Mouse (Mus musculus): ENCODE measurements at regions not wholly inside any gene's neighbourhood (a gene's known extent, or its start where the extent isn't known, plus 50 kb on each side); places are given as distances from the start of the nearest gene placed in this dataset.

GRCm38 (mm10) chr16:27878499-27878898 is 489.8 kb downstream of the Ccdc50 start:
- no peak overlapping the region for H3K4me3 ChIP-seq (ENCODE audit: low read length)
- no peak for ATAC-seq (ENCODE audit: low FRiP score, low TSS enrichment)
- WGBS: 54% methylated on average over 2 of the region's 2 CpGs

DNA sequence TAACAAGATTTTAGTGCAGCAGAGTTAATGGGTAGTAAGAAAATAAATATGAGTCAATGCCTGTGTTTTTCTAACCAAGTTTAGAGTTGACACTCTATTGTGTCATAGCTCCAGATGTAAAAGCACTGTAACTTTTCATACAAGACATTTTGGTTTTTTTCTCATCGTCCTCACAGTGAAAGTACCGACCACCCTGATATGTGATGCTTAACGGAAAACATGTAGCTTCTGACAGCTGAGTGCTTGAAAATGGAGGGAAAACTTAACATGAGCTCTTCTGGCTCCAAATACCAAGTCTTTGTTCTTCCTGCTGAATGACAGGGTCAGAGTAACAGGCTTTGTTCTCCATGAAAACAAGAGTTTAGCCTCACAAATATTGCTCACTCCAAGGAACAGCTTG is 490.3 kb downstream of the Ccdc50 start:
- H3K27ac ChIP-seq (ENCODE audit: low read length): no peak overlapping the region
- WGBS: 57% methylated on average over 3 of the region's 3 CpGs
- no peak overlapping the region for H3K4me3 ChIP-seq (ENCODE audit: low read length)
- H3K27me3 ChIP-seq (ENCODE audit: insufficient read depth, low read length): no peaks in the 10 kb centered on the region
- no peaks in the 10 kb centered on the region for H3K36me3 ChIP-seq (ENCODE audit: insufficient read depth, low read length)
- H3K4me1 ChIP-seq (ENCODE audit: insufficient read depth, low read length): no peaks in the 10 kb centered on the region
- no peak overlapping the region for H3K4me2 ChIP-seq (replicated peaks; ENCODE audit: low read depth, low read length)
- no peak for ATAC-seq (ENCODE audit: low FRiP score, low TSS enrichment)
- H3K9me3 ChIP-seq (ENCODE audit: low read length): no peaks in the 10 kb centered on the region
- no peak overlapping the region for H3K9ac ChIP-seq (replicated peaks; ENCODE audit: low read length)

More at GRCm38 (mm10) chr16:27878499-27878898, 489.8 kb downstream of the Ccdc50 start:
- no peaks in the 10 kb centered on the region for H3K36me3 ChIP-seq (ENCODE audit: insufficient read depth, low read length)
- no peaks in the 10 kb centered on the region for H3K9me3 ChIP-seq (ENCODE audit: low read length)
- no peaks in the 10 kb centered on the region for H3K27me3 ChIP-seq (ENCODE audit: insufficient read depth, low read length)
- no peak overlapping the region for H3K9ac ChIP-seq (replicated peaks; ENCODE audit: low read length)
- H3K27ac ChIP-seq (ENCODE audit: low read length): no peak overlapping the region
- no peak overlapping the region for H3K4me2 ChIP-seq (replicated peaks; ENCODE audit: low read depth, low read length)
- H3K4me1 ChIP-seq (ENCODE audit: insufficient read depth, low read length): no peaks in the 10 kb centered on the region

GRCm38 (mm10) chr16:27884363-27884762 is 495.7 kb downstream of the Ccdc50 start:
- no peaks in the 10 kb centered on the region for H3K9me3 ChIP-seq (ENCODE audit: low read length)
- no peak overlapping the region for H3K4me2 ChIP-seq (replicated peaks; ENCODE audit: low read depth, low read length)
- H3K36me3 ChIP-seq (ENCODE audit: insufficient read depth, low read length): no peaks in the 10 kb centered on the region
- H3K9ac ChIP-seq (replicated peaks; ENCODE audit: low read length): no peak overlapping the region
- no peak overlapping the region for H3K4me3 ChIP-seq (ENCODE audit: low read length)
- H3K27ac ChIP-seq (ENCODE audit: low read length): no peak overlapping the region
- WGBS: 39% methylated on average over 2 of the region's 2 CpGs
- ATAC-seq (ENCODE audit: low FRiP score, low TSS enrichment): no peak
- H3K27me3 ChIP-seq (ENCODE audit: insufficient read depth, low read length): no peaks in the 10 kb centered on the region
- no peaks in the 10 kb centered on the region for H3K4me1 ChIP-seq (ENCODE audit: insufficient read depth, low read length)

DNA sequence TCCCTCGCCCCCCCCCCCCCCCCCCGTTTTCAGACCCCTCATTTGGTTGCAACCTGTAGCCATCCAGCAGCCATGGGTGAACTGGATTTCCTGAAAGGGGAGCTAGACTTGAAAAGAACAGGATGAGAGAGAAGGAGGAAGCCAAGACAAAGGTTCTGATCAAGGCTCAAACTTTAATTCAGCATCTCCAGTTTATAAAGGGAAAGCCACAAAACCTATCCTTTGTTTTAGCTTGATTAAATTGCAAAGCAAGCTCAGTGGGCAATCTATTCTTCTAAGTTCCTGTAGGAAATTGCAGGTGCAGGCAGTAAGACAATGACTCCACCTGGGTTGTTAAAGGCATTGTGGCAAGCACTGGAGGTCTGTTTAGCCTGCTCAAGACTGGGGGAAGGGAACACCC is 517.4 kb downstream of the Ccdc50 start:
- Histone ChIP-seq H3K4me1 (ENCODE audit: insufficient read depth, low read length) (no peaks in the 10 kb centered on the region), H3K4me3 (ENCODE audit: low read length) (no peak overlapping the region), H3K36me3 (ENCODE audit: insufficient read depth, low read length) (no peaks in the 10 kb centered on the region), H3K9ac (replicated peaks; ENCODE audit: low read length) (no peak overlapping the region), H3K27me3 (ENCODE audit: insufficient read depth, low read length) (no peaks in the 10 kb centered on the region), H3K4me2 (replicated peaks; ENCODE audit: low read depth, low read length) (no peak overlapping the region), H3K9me3 (ENCODE audit: low read length) (no peaks in the 10 kb centered on the region), H3K27ac (ENCODE audit: low read length) (no peak overlapping the region)
- 0% methylated on average over 1 of the region's 2 CpGs for WGBS
- no peak for ATAC-seq (ENCODE audit: low FRiP score, low TSS enrichment)

DNA sequence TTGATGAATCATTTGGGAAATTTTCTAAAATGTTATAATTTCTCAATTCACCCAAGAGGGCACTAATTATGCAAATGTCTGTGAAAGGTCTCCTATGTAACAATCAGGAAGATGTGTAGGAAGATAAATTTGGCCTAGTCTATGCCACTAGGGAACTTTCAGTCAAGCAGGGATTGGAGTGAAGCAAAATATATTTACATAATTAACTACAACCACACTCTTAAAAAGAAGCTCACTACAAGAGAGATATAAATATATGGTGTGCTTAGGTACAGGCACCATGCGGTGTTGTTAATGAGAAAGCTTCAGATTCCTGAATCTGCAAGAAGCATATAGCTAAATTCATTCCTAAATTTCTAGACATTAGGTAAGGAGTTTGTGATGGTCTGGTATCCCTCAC is 526.8 kb downstream of the Ccdc50 start:
- H3K36me3 ChIP-seq (ENCODE audit: insufficient read depth, low read length): no peaks in the 10 kb centered on the region
- H3K27me3 ChIP-seq (ENCODE audit: insufficient read depth, low read length): no peaks in the 10 kb centered on the region
- no peaks in the 10 kb centered on the region for H3K4me1 ChIP-seq (ENCODE audit: insufficient read depth, low read length)
- H3K9ac ChIP-seq (replicated peaks; ENCODE audit: low read length): no peak overlapping the region
- H3K9me3 ChIP-seq (ENCODE audit: low read length): no peaks in the 10 kb centered on the region
- no peak for ATAC-seq (ENCODE audit: low FRiP score, low TSS enrichment)
- no peak overlapping the region for H3K4me3 ChIP-seq (ENCODE audit: low read length)
- no peak overlapping the region for H3K27ac ChIP-seq (ENCODE audit: low read length)
- WGBS: 95% methylated on average over 1 of the region's 1 CpGs
- no peak overlapping the region for H3K4me2 ChIP-seq (replicated peaks; ENCODE audit: low read depth, low read length)

GRCm38 (mm10) chr16:27925528-27926360 is 537.1 kb downstream of the Ccdc50 start:
- Histone ChIP-seq H3K4me1 (ENCODE audit: insufficient read depth, low read length) (no peaks in the 10 kb centered on the region), H3K9me3 (ENCODE audit: low read length) (no peaks in the 10 kb centered on the region), H3K9ac (replicated peaks; ENCODE audit: low read length) (no peak overlapping the region), H3K27ac (ENCODE audit: low read length) (no peak overlapping the region), H3K4me3 (ENCODE audit: low read length) (no peak overlapping the region), H3K36me3 (ENCODE audit: insufficient read depth, low read length) (no peaks in the 10 kb centered on the region), H3K4me2 (replicated peaks; ENCODE audit: low read depth, low read length) (no peak overlapping the region), H3K27me3 (ENCODE audit: insufficient read depth, low read length) (no peaks in the 10 kb centered on the region)
- 47% methylated on average over 7 of the region's 7 CpGs for WGBS
- ATAC-seq (ENCODE audit: low FRiP score, low TSS enrichment): 0 out of 2 replicates have a peak, but pooled peaks have one; percentile 2

GRCm38 (mm10) chr16:27926361-27926651 is 537.6 kb downstream of the Ccdc50 start:
- H3K36me3 ChIP-seq (ENCODE audit: insufficient read depth, low read length): no peaks in the 10 kb centered on the region
- no peaks in the 10 kb centered on the region for H3K4me1 ChIP-seq (ENCODE audit: insufficient read depth, low read length)
- H3K4me2 ChIP-seq (replicated peaks; ENCODE audit: low read depth, low read length): no peak overlapping the region
- no peaks in the 10 kb centered on the region for H3K9me3 ChIP-seq (ENCODE audit: low read length)
- H3K27me3 ChIP-seq (ENCODE audit: insufficient read depth, low read length): no peaks in the 10 kb centered on the region
- no peak overlapping the region for H3K27ac ChIP-seq (ENCODE audit: low read length)
- no peak overlapping the region for H3K9ac ChIP-seq (replicated peaks; ENCODE audit: low read length)
- WGBS: 23% methylated on average over 1 of the region's 1 CpGs
- H3K4me3 ChIP-seq (ENCODE audit: low read length): no peak overlapping the region
- ATAC-seq (ENCODE audit: low FRiP score, low TSS enrichment): peak; percentile 46; the same call in 1 of the 2 replicates

DNA sequence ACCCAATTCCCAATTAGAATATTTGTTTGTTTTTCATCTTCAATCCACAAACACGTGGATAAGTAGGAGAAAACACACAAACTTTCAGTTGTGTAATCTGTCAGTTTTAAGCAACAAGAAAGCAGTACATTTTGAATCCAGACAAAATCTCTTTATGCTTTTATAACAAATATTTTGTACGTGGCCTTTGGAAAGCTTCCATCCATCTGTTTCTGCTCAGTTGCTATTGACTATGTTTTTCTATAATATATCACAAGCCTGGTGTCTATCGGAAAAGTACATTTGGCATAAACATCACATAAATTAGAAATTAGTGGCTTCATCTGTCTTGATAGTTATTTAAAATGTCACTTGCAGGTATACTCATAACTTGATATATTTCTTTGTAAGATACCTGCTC is 560.6 kb downstream of the Ccdc50 start:
- WGBS: 54% methylated on average over 3 of the region's 3 CpGs
- H3K27me3 ChIP-seq (ENCODE audit: insufficient read depth, low read length): no peaks in the 10 kb centered on the region
- no peaks in the 10 kb centered on the region for H3K36me3 ChIP-seq (ENCODE audit: insufficient read depth, low read length)
- no peak overlapping the region for H3K4me3 ChIP-seq (ENCODE audit: low read length)
- no peak for ATAC-seq (ENCODE audit: low FRiP score, low TSS enrichment)
- no peaks in the 10 kb centered on the region for H3K4me1 ChIP-seq (ENCODE audit: insufficient read depth, low read length)
- H3K27ac ChIP-seq (ENCODE audit: low read length): no peak overlapping the region
- no peaks in the 10 kb centered on the region for H3K9me3 ChIP-seq (ENCODE audit: low read length)
- H3K9ac ChIP-seq (replicated peaks; ENCODE audit: low read length): no peak overlapping the region
- no peak overlapping the region for H3K4me2 ChIP-seq (replicated peaks; ENCODE audit: low read depth, low read length)

GRCm38 (mm10) chr16:27949811-27950210 is 561.1 kb downstream of the Ccdc50 start:
- WGBS: 22% methylated on average over 3 of the region's 3 CpGs
- Histone ChIP-seq H3K36me3 (ENCODE audit: insufficient read depth, low read length) (no peaks in the 10 kb centered on the region), H3K27me3 (ENCODE audit: insufficient read depth, low read length) (no peaks in the 10 kb centered on the region), H3K9me3 (ENCODE audit: low read length) (no peaks in the 10 kb centered on the region), H3K27ac (ENCODE audit: low read length) (no peak overlapping the region), H3K4me3 (ENCODE audit: low read length) (no peak overlapping the region), H3K4me2 (replicated peaks; ENCODE audit: low read depth, low read length) (no peak overlapping the region), H3K9ac (replicated peaks; ENCODE audit: low read length) (no peak overlapping the region), H3K4me1 (ENCODE audit: insufficient read depth, low read length) (no peaks in the 10 kb centered on the region)
- no peak for ATAC-seq (ENCODE audit: low FRiP score, low TSS enrichment)

DNA sequence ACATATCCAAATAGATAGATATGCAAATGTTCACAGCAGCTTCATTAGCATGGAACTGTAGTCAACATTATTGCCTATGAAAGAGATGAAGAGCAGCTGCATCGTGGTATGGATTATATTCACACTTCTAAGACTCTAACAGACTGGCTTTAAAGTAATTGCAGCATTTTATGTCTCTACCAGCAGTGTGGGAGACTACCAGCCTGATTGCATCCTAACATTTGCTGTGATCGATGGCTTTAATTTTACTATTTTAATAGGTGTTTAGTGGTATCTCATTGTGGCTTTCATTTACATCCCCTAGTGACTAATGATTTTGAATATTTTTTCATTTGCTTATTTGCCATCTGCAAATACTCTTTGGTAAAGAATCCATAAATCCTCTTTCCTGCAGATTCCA is 574.1 kb downstream of the Ccdc50 start:
- Histone ChIP-seq H3K9me3 (ENCODE audit: low read length) (no peaks in the 10 kb centered on the region), H3K4me3 (ENCODE audit: low read length) (no peak overlapping the region), H3K4me1 (ENCODE audit: insufficient read depth, low read length) (no peaks in the 10 kb centered on the region), H3K36me3 (ENCODE audit: insufficient read depth, low read length) (no peaks in the 10 kb centered on the region), H3K27me3 (ENCODE audit: insufficient read depth, low read length) (no peaks in the 10 kb centered on the region), H3K4me2 (replicated peaks; ENCODE audit: low read depth, low read length) (no peak overlapping the region), H3K27ac (ENCODE audit: low read length) (no peak overlapping the region), H3K9ac (replicated peaks; ENCODE audit: low read length) (no peak overlapping the region)
- WGBS: 71% methylated on average over 2 of the region's 2 CpGs
- ATAC-seq (ENCODE audit: low FRiP score, low TSS enrichment): no peak

Measured in kidney, embryonic 16.5 days (tissue).